Mouse (Mus musculus): ENCODE measurements around the gene Dmrt1. TPM values are rescaled to one million over a fixed set of nuclear protein-coding genes. Genes with fewer than 3 reads are reported as not detected.

Dmrt1 gene
- polyA plus RNA-seq, 1 experiment, result not detected

GRCm38 (mm10) chr19:25613476-25614300, 108.3 kb downstream of the Dmrt1 start:
- peaks cover 10% of the 10 kb centered on the region for H3K9me3 ChIP-seq
- no peaks in the 10 kb centered on the region for H3K36me3 ChIP-seq (replicated peaks; ENCODE audit: low read length)
- H3K4me1 ChIP-seq, result peaks cover 15% of the 10 kb centered on the region
- H3K27me3 ChIP-seq (replicated peaks), result peaks cover 84% of the 10 kb centered on the region
- H3K4me3 ChIP-seq (replicated peaks), result no peak overlapping the region
- no peak for TF ChIP-seq GATA1 (IDR thresholded peaks at IDR 0.05; ENCODE audit: borderline replicate concordance, low read length)
- no peak for TF ChIP-seq FLI1 (IDR thresholded peaks at IDR 0.05; ENCODE audit: low read length)

GRCm38 (mm10) chr19:25615889-25616288, 110.5 kb downstream of the Dmrt1 start:
- TF ChIP-seq GATA1 (IDR thresholded peaks at IDR 0.05; ENCODE audit: borderline replicate concordance, low read length), result no peak
- TF ChIP-seq FLI1 (IDR thresholded peaks at IDR 0.05; ENCODE audit: low read length), result no peak
- no peak overlapping the region for H3K4me3 ChIP-seq (replicated peaks)
- peaks cover 4% of the 10 kb centered on the region for H3K4me1 ChIP-seq
- H3K27me3 ChIP-seq (replicated peaks), result peaks cover 78% of the 10 kb centered on the region
- no peaks in the 10 kb centered on the region for H3K36me3 ChIP-seq (replicated peaks; ENCODE audit: low read length)
- H3K9me3 ChIP-seq, result peaks cover 6% of the 10 kb centered on the region

GRCm38 (mm10) chr19:25622291-25623251, 117.2 kb downstream of the Dmrt1 start:
- peak overlapping the region; percentile 83 for H3K4me3 ChIP-seq (replicated peaks)
- H3K4me1 ChIP-seq, result peaks cover 9% of the 10 kb centered on the region
- no peaks in the 10 kb centered on the region for H3K36me3 ChIP-seq (replicated peaks; ENCODE audit: low read length)
- TF ChIP-seq FLI1 (IDR thresholded peaks at IDR 0.05; ENCODE audit: low read length), result no peak
- H3K27me3 ChIP-seq (replicated peaks), result peaks cover 76% of the 10 kb centered on the region
- H3K9me3 ChIP-seq, result peaks cover 11% of the 10 kb centered on the region; the same call in 1 of the 2 replicates

GRCm38 (mm10) chr19:25628490-25628889, 123.1 kb downstream of the Dmrt1 start:
- H3K27me3 ChIP-seq (replicated peaks), result peaks cover 47% of the 10 kb centered on the region
- no peaks in the 10 kb centered on the region for H3K9me3 ChIP-seq
- H3K4me3 ChIP-seq (replicated peaks), result no peak overlapping the region
- no peaks in the 10 kb centered on the region for H3K36me3 ChIP-seq (replicated peaks; ENCODE audit: low read length)
- TF ChIP-seq FLI1 (IDR thresholded peaks at IDR 0.05; ENCODE audit: low read length), result no peak
- TF ChIP-seq GATA1 (IDR thresholded peaks at IDR 0.05; ENCODE audit: borderline replicate concordance, low read length), result no peak
- no peaks in the 10 kb centered on the region for H3K4me1 ChIP-seq

GRCm38 (mm10) chr19:25635119-25635518, 129.7 kb downstream of the Dmrt1 start:
- H3K4me1 ChIP-seq, result 0 out of 2 replicates have a peak, but pooled peaks cover 3% of the 10 kb centered on the region
- TF ChIP-seq GATA1 (IDR thresholded peaks at IDR 0.05; ENCODE audit: borderline replicate concordance, low read length), result no peak
- TF ChIP-seq FLI1 (IDR thresholded peaks at IDR 0.05; ENCODE audit: low read length), result no peak
- no peaks in the 10 kb centered on the region for H3K9me3 ChIP-seq
- H3K27me3 ChIP-seq (replicated peaks), result peaks cover 6% of the 10 kb centered on the region
- H3K4me3 ChIP-seq (replicated peaks), result no peak overlapping the region
- H3K36me3 ChIP-seq (replicated peaks; ENCODE audit: low read length), result no peaks in the 10 kb centered on the region

- peak overlapping the region; percentile 69 for H3K4me3 ChIP-seq (replicated peaks)
- H3K36me3 ChIP-seq (replicated peaks; ENCODE audit: low read length), result no peaks in the 10 kb centered on the region
- 0 out of 2 replicates have a peak, but pooled peaks cover 3% of the 10 kb centered on the region for H3K4me1 ChIP-seq
- H3K27me3 ChIP-seq (replicated peaks), result peaks cover 2% of the 10 kb centered on the region
- no peaks in the 10 kb centered on the region for H3K9me3 ChIP-seq
- TF ChIP-seq FLI1 (IDR thresholded peaks at IDR 0.05; ENCODE audit: low read length) (no peak), GATA1 (IDR thresholded peaks at IDR 0.05; ENCODE audit: borderline replicate concordance, low read length) (no peak)
Observed at GRCm38 (mm10) chr19:25635622-25636244, 130.3 kb downstream of the Dmrt1 start.

GRCm38 (mm10) chr19:25638766-25639361, 133.4 kb downstream of the Dmrt1 start:
- TF ChIP-seq FLI1 (IDR thresholded peaks at IDR 0.05; ENCODE audit: low read length) (no peak), GATA1 (IDR thresholded peaks at IDR 0.05; ENCODE audit: borderline replicate concordance, low read length) (no peak)
- no peak overlapping the region for H3K4me3 ChIP-seq (replicated peaks)
- no peaks in the 10 kb centered on the region for H3K36me3 ChIP-seq (replicated peaks; ENCODE audit: low read length)
- no peaks in the 10 kb centered on the region; the same call in 1 of the 2 replicates for H3K9me3 ChIP-seq
- H3K4me1 ChIP-seq, result 0 out of 2 replicates have a peak, but pooled peaks cover 3% of the 10 kb centered on the region
- peaks cover 2% of the 10 kb centered on the region for H3K27me3 ChIP-seq (replicated peaks)

GRCm38 (mm10) chr19:25641786-25642185, 136.4 kb downstream of the Dmrt1 start:
- no peaks in the 10 kb centered on the region for H3K4me1 ChIP-seq
- H3K27me3 ChIP-seq (replicated peaks), result no peaks in the 10 kb centered on the region
- no peak for TF ChIP-seq GATA1 (IDR thresholded peaks at IDR 0.05; ENCODE audit: borderline replicate concordance, low read length)
- no peak for TF ChIP-seq FLI1 (IDR thresholded peaks at IDR 0.05; ENCODE audit: low read length)
- no peaks in the 10 kb centered on the region; the same call in 1 of the 2 replicates for H3K9me3 ChIP-seq
- H3K36me3 ChIP-seq (replicated peaks; ENCODE audit: low read length), result no peaks in the 10 kb centered on the region
- H3K4me3 ChIP-seq (replicated peaks), result no peak overlapping the region

GRCm38 (mm10) chr19:25647136-25647535, 141.7 kb downstream of the Dmrt1 start:
- no peaks in the 10 kb centered on the region for H3K36me3 ChIP-seq (replicated peaks; ENCODE audit: low read length)
- TF ChIP-seq GATA1 (IDR thresholded peaks at IDR 0.05; ENCODE audit: borderline replicate concordance, low read length) (no peak), FLI1 (IDR thresholded peaks at IDR 0.05; ENCODE audit: low read length) (no peak)

More at GRCm38 (mm10) chr19:25647136-25647535, 141.7 kb downstream of the Dmrt1 start:
- H3K27me3 ChIP-seq (replicated peaks), result no peaks in the 10 kb centered on the region
- no peaks in the 10 kb centered on the region for H3K4me1 ChIP-seq
- no peaks in the 10 kb centered on the region; the same call in 1 of the 2 replicates for H3K9me3 ChIP-seq
- no peak overlapping the region for H3K4me3 ChIP-seq (replicated peaks)
